Mouse (Mus musculus) inflammation-experienced regulatory T-cells (primary cell): Measurements from ENCODE around the gene Polm. TPM values are rescaled to one million over a fixed set of nuclear protein-coding genes. Genes with fewer than 3 reads are reported as not detected.

Experiments used
- polyA plus RNA-seq, 2 experiments: library from polyadenylated mRNA; unstranded; fragments of 100-300 nt; shearing (Covaris generic); gene quantifications; one replicate each; pipeline ENCODE4 v1.2.1; 2017

Gene Polm
- 10 to 100 TPM; 36.3 to 36.9 TPM for polyA plus RNA-seq

DNA sequence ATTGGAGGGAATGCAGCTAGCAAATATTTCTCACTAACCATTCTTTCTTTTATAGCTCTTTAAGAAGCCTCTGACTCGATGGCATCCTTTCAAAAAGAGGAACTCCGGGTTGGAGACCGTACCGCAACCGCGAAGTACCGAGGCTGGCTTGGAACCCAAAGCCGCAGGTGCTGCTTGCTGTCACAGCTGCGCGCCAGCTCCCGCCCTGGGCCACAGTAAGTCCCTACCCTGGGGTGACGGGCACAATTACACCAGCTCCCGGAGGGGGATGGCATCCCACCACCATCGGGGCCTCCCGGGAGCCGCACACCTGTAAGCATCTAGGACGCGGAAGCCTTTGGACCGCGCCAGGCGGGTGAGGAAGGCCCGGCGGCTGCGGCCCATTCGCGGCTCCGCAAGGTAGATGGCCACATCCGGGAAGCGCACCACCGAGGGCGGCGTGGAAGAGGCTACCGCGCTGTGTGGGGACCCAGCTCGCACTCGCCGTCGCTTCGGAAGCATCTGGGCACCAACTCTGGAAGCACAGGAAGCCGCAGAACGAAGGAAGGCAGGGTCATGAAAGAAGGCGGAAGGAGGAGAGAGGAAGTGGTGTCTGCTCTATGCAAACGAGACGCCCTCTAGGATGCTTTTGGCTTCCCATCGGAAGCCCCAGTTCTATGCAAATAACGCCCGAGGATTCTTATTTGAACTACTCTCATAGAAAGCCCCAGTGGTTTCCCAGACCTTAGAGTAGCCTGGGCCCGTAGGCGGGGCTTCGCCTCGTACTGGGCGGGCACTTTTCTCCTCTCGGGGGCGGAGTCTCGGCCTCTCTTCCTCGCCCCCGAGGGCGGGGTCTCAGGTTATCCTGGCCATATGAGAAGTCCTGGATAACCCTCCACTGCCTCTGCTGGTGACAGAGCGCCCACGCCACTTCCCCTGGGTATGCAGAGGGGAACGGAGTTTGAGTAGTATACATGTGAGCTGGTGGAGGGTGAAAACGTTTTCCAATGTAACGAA, at the start of gene Polm:
TSS of gene Polm (minus strand) at position 766 of the 996 bp plus-strand sequence.

DNA sequence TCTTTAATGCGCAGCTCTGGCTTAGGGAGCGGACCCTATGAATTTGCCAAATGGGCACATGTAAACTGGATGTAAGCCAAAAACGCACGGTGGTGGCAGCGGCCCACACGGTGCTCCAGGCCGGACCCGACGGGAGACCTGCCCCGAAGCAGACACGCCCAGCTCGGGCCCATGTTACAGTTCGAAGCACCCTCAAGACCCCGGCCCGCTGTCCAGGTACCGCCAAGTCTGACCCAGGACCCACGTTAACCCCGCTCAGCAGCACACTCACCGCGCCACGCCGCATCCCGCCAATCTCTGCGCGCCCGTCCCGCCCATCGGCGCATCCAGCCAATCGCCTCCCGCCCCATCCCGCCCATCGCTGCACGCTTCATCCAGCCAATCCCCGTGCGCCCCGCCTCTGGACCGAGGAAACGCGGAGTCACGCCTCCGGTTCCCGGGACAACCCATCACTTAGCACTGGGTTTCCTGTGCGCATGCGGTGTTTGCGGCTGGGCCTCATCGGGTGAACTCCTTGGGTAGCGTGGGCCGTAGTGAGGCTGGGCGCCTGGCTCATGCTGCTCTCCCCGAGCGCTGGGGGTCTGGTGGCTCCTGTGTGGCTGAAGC, 40.2 kb upstream of the Polm start, which contains the start of gene Pold2:
TSS of gene Pold2 (minus strand) at position 372 of the 606 bp plus-strand sequence.

DNA sequence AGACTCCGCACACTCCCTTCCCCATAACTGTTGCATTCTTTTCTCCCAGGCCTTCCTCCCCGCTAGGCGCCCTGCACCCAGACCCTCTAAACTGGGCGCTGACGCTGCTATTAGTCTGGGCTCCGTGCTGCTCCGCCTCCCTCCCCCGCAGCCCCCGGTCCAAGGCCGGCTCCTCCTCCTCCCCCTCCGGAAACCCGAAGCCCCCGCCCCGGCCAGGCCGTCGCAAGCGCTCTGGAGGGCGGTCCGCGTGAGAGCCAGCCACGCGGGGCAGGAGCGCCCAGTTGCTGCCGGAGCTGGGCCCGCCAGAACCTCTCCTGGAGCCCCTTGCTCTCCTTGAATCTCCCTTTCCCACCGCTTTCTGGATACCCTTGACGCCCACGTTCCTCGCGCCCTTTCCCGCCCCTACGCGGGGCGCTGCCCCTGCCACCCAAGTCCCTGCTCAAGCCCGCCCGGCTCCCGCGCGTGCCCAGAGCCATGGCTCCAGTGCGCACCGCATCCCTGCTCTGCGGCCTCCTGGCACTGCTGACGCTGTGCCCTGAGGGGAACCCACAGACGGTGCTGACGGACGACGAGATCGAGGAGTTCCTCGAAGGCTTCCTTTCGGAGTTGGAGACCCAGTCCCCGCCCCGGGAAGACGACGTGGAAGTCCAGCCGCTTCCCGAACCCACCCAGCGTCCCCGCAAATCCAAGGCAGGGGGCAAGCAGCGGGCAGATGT, 24.0 kb upstream of the Polm start, which contains the start of gene Aebp1:
TSS of gene Aebp1 (plus strand) at position 270 of the 716 bp plus-strand sequence.

GRCm38 (mm10) chr11:5803551-5803981, 34.2 kb downstream of the Polm start, which contains the start of gene Pgam2:
Pgam2 (minus strand) TSS chr11:5803733.

DNA sequence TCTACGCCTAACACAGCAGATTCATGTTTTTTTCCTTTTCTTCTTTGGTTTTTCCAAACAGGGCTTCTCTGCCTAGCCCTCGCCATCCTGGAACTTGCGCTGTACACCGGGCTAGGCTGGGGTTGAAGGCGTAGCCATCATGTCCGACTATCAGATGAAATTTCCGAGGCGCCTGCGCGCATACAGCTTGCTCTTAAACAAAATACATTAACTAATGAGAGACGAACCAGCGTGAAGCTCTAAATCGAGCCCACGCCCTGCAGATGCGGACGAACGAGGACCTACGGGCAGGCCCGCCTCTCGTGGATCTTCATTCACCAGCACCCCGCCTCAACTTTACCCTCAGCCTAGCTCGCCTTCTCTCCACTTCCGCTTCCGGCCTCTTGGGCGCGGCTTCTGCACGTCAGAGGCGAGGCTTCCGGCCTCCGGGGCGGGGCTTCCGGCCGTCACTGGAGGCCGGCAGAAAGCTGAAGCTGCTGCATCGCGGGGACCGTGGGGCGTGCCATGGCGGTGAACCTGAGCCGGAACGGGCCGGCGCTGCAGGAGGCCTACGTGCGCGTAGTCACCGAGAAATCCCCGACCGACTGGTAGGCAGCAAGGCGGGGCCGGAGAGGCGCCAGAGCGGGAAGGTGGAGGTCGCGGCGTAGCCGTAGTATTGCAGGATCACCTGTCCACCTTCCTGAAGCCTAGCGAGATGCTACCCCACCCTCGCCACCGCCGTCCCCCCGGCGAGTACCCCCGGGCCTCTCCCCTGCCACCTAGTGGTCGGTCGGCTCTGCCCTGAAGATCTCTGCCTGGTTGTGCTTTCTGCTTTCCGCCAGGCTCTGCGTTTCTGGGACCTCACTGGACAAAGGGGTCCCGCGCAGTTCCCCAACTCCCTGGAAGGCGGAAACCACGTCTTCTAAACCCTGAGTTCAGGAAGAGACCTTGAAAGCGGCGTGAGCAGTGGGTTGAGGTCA, 49.5 kb downstream of the Polm start, which contains the start of gene Dbnl:
TSS of gene Dbnl (plus strand) at position 433 of the 959 bp plus-strand sequence.

Other genes starting within 250 kb of the Polm start
- gene Mrps24, start 122.3 kb downstream of the Polm start, polyA plus RNA-seq, result 100 to 1,000 TPM; 151 to 176 TPM
- gene Urgcp, start 75.6 kb downstream of the Polm start, polyA plus RNA-seq, result 10 to 100 TPM; 25.7 to 30.3 TPM
- gene Dbnl, start 49.5 kb downstream of the Polm start, polyA plus RNA-seq, result 100 to 1,000 TPM; 259 to 276 TPM
- 1 to 10 TPM; 2.7 to 2.9 TPM for gene Pgam2, start 34.3 kb downstream of the Polm start, polyA plus RNA-seq
- 1 to 10 TPM in 1 of 2 experiments, under 1 TPM in 1; 0.55 to 1.2 TPM for gene Aebp1, start 23.9 kb upstream of the Polm start, polyA plus RNA-seq
- 10 to 100 TPM; 57.6 to 75.9 TPM for gene Pold2, start 40.3 kb upstream of the Polm start, polyA plus RNA-seq
- not detected for gene Myl7, start 60.8 kb upstream of the Polm start, polyA plus RNA-seq
- gene Gck, start 112.1 kb upstream of the Polm start, polyA plus RNA-seq, result 1 to 10 TPM in 1 of 2 experiments, not detected in 1; 1.0 TPM
- 10 to 100 TPM; 36.4 to 42.3 TPM for gene Ykt6, start 117.7 kb upstream of the Polm start, polyA plus RNA-seq
- 10 to 100 TPM in 1 of 2 experiments, 1 to 10 TPM in 1; 6.3 to 18.0 TPM for gene Camk2b, start 228.3 kb upstream of the Polm start, polyA plus RNA-seq